Mouse (Mus musculus) hindbrain, postnatal 0 days (tissue): ENCODE data around the gene Tnrc6a. TPM values are rescaled to one million over a fixed set of nuclear protein-coding genes. Genes with fewer than 3 reads are reported as not detected.
A peak's percentile ranks its signal among the peaks of the same experiment; 100 is the strongest.

Experiments
- ATAC-seq: fragments of 200-750 bp; cut with Nextera tagmentation; 2 replicates; pipeline ENCODE4 v1.8.0; 2017; ENCODE audit warnings: mild to moderate bottlenecking, moderate TSS enrichment, moderate library complexity
- DNase-seq: peaks from one replicate; pipeline ENCODE4 v3.0.0-alpha.2; 2015; ENCODE audit warnings: low spot score
- H3K27ac ChIP-seq: fragments of 300-500 bp; sonication (generic); 2 replicates; pipeline ENCODE4 v1.5.1; 2014; ENCODE audit warnings: mild to moderate bottlenecking
- H3K27me3 ChIP-seq: fragments of 300-500 bp; sonication (generic); 2 replicates; pipeline ENCODE4 v1.6.1; 2014; ENCODE audit warnings: low read length, mixed read lengths; ENCODE audit not compliant: insufficient read depth
- H3K36me3 ChIP-seq: fragments of 300-500 bp; sonication (generic); 2 replicates; pipeline ENCODE4 v1.6.1; 2014; ENCODE audit warnings: low read length, mixed read lengths; ENCODE audit not compliant: insufficient read depth
- H3K4me1 ChIP-seq: fragments of 300-500 bp; sonication (generic); 2 replicates; pipeline ENCODE4 v1.6.1; 2014; ENCODE audit warnings: antibody characterized with exemption, low read length, mixed read lengths; ENCODE audit not compliant: insufficient read depth
- H3K4me2 ChIP-seq: fragments of 300-500 bp; sonication (generic); 2 replicates; pipeline ENCODE4 v1.6.1; 2014; ENCODE audit warnings: low read depth, mild to moderate bottlenecking, low read length, moderate library complexity, mixed read lengths
- H3K4me3 ChIP-seq: fragments of 300-500 bp; sonication (generic); 2 replicates; pipeline ENCODE4 v1.5.1; 2014; ENCODE audit warnings: low read length
- H3K9ac ChIP-seq: fragments of 300-500 bp; sonication (generic); replicated peaks from 2 replicates; pipeline ENCODE4 v1.6.1; 2014; ENCODE audit warnings: mild to moderate bottlenecking, low read length, moderate library complexity, mixed read lengths
- H3K9me3 ChIP-seq: fragments of 300-500 bp; sonication (generic); 2 replicates; pipeline ENCODE4 v1.6.1; 2016; ENCODE audit warnings: low read length, mixed read lengths
- CTCF ChIP-seq: IDR thresholded peaks from 2 replicates; pipeline ENCODE4 v1.5.1; 2016; ENCODE audit warnings: antibody characterized with exemption, control low read depth, low read depth
- WGBS: fragments of 180-500 bp; shearing (Covaris S2); extraction: QIAGEN DNeasy Blood & Tissue Kit; methylation state at CpG from one replicate; pipeline ENCODE4 v1.1.7; 2014; 5-methylcytosine and 5-hydroxymethylcytosine counted together
- polyA plus RNA-seq: library from polyadenylated mRNA; unstranded; fragments of >200 nt; fragmentation: Nextera tagmentation; extraction: Ambion mirVana; gene quantifications from 2 replicates; pipeline ENCODE4 v1.2.1, GENCODE M21; 2015
- total RNA-seq: library from RNA; depleted of rRNA; stranded (reverse); fragments of >200 nt; gene quantifications from 2 replicates; pipeline ENCODE4 v1.2.3, GENCODE M21; 2014

Gene Tnrc6a
- total and polyA plus RNA-seq, 2 experiments from 2014 or later: 48.5 to 62.1 TPM

- Histone ChIP-seq H3K4me2 (no peak overlapping the region), H3K4me1 (no peaks in the 10 kb centered on the region), H3K9me3 (no peaks in the 10 kb centered on the region), H3K9ac (no peak overlapping the region), H3K27ac (no peak overlapping the region), H3K27me3 (no peaks in the 10 kb centered on the region), H3K4me3 (no peak overlapping the region), H3K36me3 (no peaks in the 10 kb centered on the region)
- DNase-seq: no peak
- no peak for TF ChIP-seq CTCF
- WGBS: 86% methylated on average over 2 of the region's 2 CpGs
- no peak for ATAC-seq
These were observed 8.7 kb downstream of the Tnrc6a start for GRCm38 (mm10) chr7:123132401-123132800.

DNA sequence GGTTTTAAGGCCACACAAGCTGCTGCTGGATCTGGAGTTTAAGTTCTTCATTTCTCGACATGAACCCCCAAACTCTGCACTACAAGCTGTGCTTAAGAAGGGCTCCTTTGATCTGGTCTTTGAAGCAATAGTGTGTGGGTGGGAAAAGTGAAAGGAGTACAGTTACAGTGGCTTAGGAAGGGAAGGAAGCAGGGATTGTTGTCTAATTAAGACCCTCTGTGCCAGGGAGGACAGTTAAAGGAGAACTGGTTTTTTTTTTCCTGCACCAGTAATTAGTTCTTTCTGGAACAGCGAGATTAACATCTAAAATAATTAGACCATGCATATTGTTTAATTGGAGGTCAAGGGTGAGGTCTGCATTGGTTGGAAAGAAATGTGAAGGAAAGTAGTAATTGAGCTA, 11.2 kb downstream of the Tnrc6a start:
- Histone ChIP-seq H3K27ac (no peak overlapping the region), H3K27me3 (no peaks in the 10 kb centered on the region), H3K4me3 (no peak overlapping the region), H3K9ac (no peak overlapping the region), H3K36me3 (0 out of 2 replicates have a peak, but pooled peaks cover 3% of the 10 kb centered on the region), H3K4me2 (no peak overlapping the region), H3K9me3 (no peaks in the 10 kb centered on the region), H3K4me1 (no peaks in the 10 kb centered on the region)
- DNase-seq (peak; percentile 5), ATAC-seq (no peak)
- TF ChIP-seq CTCF: no peak
- WGBS: 28% methylated on average over 2 of the region's 2 CpGs

GRCm38 (mm10) chr7:123135655-123136054, 12.0 kb downstream of the Tnrc6a start:
- Histone ChIP-seq H3K9ac (no peak overlapping the region), H3K36me3 (0 out of 2 replicates have a peak, but pooled peaks cover 3% of the 10 kb centered on the region), H3K4me3 (no peak overlapping the region), H3K4me1 (no peaks in the 10 kb centered on the region), H3K9me3 (no peaks in the 10 kb centered on the region), H3K27ac (no peak overlapping the region), H3K27me3 (no peaks in the 10 kb centered on the region), H3K4me2 (no peak overlapping the region)
- WGBS: 80% methylated on average over 3 of the region's 3 CpGs
- TF ChIP-seq CTCF: no peak
- ATAC-seq (no peak), DNase-seq (no peak)

DNA sequence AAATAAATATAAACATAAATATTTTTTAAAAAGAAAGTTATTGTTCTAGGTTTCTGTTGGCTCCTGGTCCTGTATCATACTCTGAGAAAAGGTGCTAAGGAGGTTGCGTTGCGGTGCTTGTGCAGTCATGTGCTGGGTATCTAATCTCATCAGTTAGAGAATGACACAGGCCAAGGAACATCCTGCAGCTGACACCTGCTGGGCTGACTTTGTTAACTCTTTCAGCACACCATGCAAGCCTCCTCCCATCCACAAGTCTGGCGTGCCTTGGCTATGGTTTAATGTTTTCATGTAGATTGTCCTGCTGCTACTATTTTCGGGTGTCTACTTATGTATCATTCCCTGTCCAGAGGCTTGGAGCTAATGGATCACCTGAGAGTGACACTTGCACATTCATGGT, 14.3 kb downstream of the Tnrc6a start:
- no peak overlapping the region for H3K9ac ChIP-seq
- no peak for TF ChIP-seq CTCF
- 0 out of 2 replicates have a peak, but pooled peaks cover 3% of the 10 kb centered on the region for H3K36me3 ChIP-seq
- ATAC-seq: no peak
- no peak for DNase-seq
- no peaks in the 10 kb centered on the region for H3K4me1 ChIP-seq
- no peaks in the 10 kb centered on the region for H3K9me3 ChIP-seq
- no peaks in the 10 kb centered on the region for H3K27me3 ChIP-seq
- WGBS: 65% methylated on average over 4 of the region's 4 CpGs
- no peak overlapping the region for H3K4me2 ChIP-seq
- no peak overlapping the region for H3K4me3 ChIP-seq
- no peak overlapping the region for H3K27ac ChIP-seq

DNA sequence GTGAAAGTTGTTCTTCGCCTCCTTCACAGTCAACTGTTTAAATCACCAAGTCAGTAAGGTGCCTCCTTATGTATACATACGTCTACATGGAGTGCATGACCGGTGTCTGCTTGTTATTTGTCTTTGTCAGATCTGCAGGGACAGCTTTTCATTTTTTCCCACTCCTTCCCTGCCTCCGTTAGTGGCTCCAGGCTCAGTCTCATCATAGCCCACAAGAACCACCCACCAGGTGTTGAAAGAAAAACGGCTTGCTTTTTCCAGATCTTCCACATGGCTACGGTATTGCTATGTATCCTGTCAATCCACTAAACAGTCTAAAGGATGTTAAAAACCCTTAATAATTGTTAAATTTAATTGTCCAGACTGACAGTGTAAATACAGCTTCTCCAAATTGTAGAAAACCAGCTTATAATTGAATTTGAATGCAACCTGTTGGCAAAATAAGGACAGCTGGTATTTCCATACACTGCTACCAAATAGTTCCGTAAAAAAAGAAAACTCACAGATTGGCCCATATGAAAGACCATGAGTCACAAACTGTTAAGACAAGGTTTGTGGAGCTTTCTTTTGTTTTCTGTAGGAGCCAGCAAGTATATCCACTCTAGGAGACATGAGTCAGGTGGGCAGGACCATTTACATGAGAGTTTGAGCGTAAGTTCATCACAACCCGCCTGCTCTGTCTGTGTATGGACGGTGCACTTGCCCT, 22.6 kb downstream of the Tnrc6a start:
- DNase-seq (no peak), ATAC-seq (no peak)
- Histone ChIP-seq H3K9ac (no peak overlapping the region), H3K27me3 (no peaks in the 10 kb centered on the region), H3K4me2 (no peak overlapping the region), H3K4me3 (no peak overlapping the region), H3K27ac (no peak overlapping the region), H3K36me3 (no peaks in the 10 kb centered on the region; the same call in 1 of the 2 replicates), H3K4me1 (no peaks in the 10 kb centered on the region), H3K9me3 (no peaks in the 10 kb centered on the region)
- 92% methylated on average over 10 of the region's 10 CpGs for WGBS
- no peak for TF ChIP-seq CTCF

DNA sequence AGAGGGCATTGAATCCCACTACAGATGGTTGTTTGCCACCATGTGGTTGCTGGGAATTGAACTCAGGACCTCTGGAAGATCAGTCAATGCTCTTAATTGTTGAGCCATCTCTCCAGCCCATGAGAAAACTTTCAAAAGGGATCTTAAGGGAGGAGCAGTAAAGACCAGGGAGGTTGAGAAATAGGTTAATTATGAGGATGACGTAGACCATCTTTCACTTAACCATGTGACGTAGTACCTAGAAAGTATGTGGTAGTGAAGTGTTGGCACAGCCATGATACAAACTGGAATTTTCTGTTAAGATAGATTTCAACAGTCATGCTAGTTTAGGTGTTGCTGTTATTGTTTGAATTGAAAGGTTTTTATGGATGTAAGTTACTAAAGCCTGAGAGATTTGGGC, 24.1 kb downstream of the Tnrc6a start:
- Histone ChIP-seq H3K27me3 (no peaks in the 10 kb centered on the region), H3K4me1 (no peaks in the 10 kb centered on the region), H3K4me3 (no peak overlapping the region), H3K9me3 (no peaks in the 10 kb centered on the region), H3K9ac (no peak overlapping the region), H3K36me3 (no peaks in the 10 kb centered on the region; the same call in 1 of the 2 replicates), H3K27ac (no peak overlapping the region), H3K4me2 (no peak overlapping the region)
- TF ChIP-seq CTCF: no peak
- ATAC-seq (no peak), DNase-seq (no peak)
- 97% methylated on average over 2 of the region's 2 CpGs for WGBS

- TF ChIP-seq CTCF: no peak
- no peak overlapping the region for H3K27ac ChIP-seq
- no peak overlapping the region for H3K9ac ChIP-seq
- no peaks in the 10 kb centered on the region for H3K27me3 ChIP-seq
- no peak overlapping the region for H3K4me2 ChIP-seq
- no peak for ATAC-seq
- H3K9me3 ChIP-seq: no peaks in the 10 kb centered on the region
- H3K4me3 ChIP-seq: no peak overlapping the region
- H3K4me1 ChIP-seq: no peaks in the 10 kb centered on the region
- DNase-seq: no peak
- H3K36me3 ChIP-seq: peaks cover 4% of the 10 kb centered on the region; the same call in 1 of the 2 replicates
- WGBS: 86% methylated on average over 9 of the region's 9 CpGs
These were observed 25.2 kb downstream of the Tnrc6a start for GRCm38 (mm10) chr7:123148935-123149334.
